Mouse (Mus musculus) hindlimb bud, embryonic 11.5 days (tissue): Measurements from ENCODE around the gene Frat1.

Source experiments
- DNase-seq: peaks from one replicate; pipeline ENCODE4 v3.0.0-alpha.2; 2012; ENCODE audit warnings: low read depth, low spot score; ENCODE audit errors: extremely low spot score

Frat1 gene

DNA sequence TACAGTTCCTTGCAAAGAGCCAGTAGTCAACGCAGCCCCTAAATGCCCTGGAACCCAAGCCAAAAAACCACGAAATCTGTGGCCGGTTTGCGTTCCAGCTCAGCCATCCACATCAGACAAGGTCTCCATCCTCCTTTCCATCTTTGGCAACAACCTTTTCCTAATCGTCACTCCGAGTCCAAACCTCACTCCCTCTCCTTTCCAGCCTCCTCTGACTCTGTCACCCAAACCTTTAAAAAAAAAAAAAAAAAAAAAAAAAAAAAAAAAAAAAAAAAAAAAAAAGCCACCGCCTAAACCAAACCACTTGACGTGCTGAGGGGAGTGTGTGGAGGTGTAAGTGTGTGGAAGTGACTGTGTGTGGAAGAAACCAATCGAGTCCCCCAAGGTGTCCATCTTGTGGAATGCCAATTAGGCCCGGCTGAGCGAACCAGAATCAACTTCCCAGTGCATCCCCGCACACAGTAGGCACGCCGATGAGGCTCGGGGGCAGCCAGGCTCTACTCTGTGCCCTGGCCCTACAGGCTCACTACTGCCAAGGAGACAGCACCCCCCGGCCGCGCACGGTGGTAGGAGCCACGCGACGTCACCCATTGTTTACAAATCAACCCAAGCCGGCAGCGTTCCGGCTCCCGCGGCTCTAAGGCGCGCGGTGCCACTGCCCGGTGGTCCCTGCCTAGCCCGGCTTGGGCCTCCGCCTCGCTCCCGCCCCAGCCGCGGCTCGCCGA lies at the start of gene Frat1:
Frat1 (plus strand) TSS at position 590 of the 725 bp plus-strand sequence.
- peak; percentile 66 for DNase-seq

DNA sequence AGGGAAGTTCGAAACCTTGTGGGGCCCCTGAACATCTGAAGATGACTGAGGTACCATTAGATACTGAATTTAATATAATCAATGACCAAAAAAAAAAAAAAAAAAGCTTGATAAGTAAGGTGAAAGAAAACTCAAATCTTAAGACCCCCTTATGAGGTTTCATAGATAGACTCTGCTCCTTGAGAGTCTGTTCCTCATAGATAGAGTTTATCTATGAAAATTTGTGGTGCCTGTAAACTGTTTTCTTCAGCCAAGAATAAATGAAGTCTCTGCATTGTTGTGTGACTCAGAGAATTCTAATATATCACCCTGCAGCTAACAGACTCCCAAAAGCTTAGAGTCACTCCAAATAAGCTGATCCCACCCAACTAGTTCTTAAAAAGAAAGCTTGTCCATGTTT lies 42.9 kb upstream of the Frat1 start:
- no peak for DNase-seq

DNA sequence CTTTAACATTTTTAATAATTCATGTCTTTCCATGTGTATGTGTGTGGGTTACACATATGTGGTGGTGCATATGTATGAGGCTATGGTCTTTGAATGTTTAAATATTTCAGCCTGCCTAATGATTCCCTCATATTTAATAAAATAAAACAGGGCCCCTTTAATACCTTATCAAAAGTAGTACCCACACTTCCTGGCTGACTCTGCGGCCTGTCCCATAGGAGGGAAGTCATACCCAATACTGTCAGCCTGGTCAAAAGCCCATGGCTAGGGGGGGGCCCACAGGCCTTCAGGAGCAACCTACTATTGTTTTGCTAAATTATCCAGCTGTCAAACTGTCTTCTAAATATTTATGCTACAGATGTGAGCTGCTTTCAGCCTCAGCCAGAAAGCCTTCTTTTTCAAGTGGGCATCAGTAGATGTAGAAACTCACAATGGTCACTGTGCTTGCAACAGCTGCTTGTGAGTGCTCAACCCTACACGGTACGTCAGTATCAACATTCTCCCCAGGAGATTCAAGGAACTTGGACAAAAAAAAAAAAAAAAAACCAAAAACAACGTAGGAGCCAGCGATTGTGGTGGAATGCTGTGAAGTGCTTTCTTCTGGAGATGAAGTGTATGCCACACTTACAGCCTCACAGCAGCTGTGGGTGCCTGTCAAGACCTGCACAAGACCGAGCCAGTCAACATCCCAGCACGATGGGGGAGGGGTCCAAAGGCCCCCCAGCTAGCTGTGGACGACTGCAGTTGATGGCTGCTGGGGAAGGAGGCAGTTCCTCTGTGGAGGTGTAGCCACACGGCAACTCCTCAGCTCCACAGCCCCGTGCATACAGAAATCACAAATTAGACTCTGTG lies 40.4 kb upstream of the Frat1 start:
- no peak for DNase-seq

DNA sequence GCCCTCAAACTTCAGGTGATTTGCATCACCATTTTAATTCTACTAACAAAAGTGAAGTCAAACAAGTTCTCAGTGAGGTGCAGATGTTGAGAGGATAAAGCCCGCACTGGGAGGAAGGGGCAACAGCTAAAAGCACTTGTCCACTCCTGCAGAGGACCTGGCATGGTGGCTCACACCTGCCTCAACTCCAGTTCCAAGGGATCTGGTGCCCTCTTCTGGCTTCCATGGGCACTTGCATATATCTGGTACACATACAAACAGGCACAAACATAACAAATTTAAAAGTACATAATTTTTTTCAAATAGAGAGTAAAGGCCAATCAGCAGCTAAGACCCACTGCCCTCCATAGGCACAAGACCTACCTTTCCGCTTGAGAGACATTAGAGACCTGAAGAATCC lies 38.4 kb upstream of the Frat1 start:
- no peak for DNase-seq

DNA sequence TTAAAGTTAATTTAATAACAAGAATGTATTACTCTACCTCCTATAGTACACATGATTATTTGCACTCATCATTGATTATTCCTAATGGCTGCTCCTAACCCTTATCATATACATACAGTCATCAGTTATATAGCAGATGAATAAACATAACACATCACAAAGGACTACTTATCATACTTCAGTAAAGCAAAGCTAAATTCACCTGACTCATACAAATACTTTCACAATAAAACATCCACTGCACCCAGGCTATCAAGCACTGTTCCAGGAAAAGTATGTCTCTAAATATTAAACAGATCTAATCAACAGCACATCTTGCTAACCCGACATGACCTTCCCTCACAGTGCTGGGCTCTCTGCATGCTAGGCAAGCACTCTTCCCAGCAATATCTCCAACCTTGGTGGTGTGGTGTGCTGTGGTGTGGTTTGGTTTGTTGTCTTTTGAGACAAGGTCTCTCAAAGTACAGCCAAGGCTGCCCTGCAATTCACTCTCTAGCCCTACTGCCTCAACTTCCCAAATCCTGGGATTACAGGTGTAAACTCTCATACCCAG lies 36.8 kb upstream of the Frat1 start:
- no peak for DNase-seq

DNA sequence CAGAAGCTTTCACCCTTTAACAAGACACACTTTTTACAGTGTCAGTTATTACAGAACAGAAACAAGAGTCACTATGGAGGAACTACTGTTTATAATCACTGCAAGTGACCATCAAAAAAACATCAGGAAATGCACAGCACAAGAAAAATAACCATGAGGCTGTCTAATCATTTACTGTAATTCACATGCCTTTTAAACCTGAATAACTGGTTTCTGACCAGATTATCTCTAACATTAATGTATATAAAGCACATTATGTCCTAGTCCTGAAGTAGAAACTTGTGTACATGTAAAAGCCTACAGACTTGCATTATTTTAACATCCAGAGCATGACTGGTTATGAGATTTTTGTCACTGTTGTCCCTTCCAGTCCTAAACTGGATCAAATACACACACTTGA lies 35.8 kb upstream of the Frat1 start:
- DNase-seq, result no peak

DNA sequence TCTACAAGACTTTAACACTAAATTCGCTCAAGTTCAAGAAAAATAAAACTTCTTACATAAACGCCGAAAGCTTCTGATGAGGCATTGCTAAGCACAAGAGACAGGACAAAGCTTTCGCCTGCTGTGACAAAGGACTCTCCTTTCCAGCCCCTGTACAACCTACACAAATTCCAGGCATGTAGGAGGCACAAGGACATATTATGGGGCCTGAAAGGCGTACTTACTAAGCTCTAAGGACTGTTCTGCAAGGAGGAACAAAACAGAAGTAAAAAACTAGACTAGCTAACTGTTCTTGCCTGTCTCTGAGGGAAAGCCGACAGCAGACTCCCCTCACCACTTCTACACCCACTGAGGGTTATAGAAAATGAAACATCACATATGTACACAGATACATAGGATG lies 34.9 kb upstream of the Frat1 start:
- DNase-seq, result no peak

DNA sequence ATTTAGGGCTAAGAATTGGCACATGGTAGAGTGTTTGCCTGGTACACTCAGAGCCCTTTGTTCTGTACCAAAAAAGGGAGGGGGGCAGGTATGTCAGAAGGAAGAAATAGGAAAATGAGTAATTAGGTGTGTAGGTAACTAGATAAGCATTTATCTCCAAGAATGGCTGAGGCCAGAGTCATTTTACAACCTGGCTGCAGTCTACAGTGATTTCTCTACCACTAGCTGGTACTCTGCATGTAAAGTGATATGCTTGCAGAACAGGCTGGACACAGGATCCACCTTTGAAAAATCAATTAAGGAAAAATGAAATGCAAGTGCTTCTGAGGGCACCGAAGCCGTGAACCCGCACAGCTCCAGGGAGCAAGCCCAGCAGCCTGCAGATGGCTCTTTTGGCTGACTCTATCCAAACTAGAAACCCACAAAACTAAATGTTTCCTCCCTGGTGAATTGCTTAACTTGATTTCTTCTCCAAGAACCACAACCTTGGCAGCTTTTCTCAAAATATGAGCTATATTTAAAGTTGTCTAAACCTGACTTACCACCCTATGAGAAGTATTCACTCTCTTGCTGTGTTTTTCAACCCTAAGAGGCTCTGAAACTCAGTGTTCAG lies 33.5 kb upstream of the Frat1 start:
- DNase-seq, result no peak

DNA sequence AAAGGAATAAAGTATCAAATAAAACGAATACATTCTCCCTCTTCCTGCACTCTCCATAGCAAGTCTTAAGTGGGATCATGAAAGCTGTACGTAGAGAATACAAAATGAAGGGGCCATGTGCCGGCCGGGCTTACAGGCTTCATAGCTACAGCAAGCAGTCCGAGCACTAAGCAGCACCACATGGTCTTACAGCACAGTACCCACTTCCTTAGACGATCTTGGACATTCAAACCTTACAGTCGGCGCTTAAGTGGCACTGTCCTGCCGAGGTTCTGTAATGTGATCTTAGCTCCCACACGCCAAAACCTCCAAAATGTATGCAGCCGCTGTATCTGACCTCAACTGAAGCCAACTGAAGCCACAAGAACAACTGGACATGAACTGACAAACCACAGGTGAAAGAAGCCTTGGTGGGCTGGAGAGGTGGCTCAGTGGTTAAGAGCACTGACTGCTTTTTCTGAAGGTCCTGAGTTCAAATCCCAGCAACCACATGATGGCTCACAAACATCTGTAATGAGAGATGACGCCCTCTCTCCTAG lies 32.9 kb upstream of the Frat1 start:
- no peak for DNase-seq

DNA sequence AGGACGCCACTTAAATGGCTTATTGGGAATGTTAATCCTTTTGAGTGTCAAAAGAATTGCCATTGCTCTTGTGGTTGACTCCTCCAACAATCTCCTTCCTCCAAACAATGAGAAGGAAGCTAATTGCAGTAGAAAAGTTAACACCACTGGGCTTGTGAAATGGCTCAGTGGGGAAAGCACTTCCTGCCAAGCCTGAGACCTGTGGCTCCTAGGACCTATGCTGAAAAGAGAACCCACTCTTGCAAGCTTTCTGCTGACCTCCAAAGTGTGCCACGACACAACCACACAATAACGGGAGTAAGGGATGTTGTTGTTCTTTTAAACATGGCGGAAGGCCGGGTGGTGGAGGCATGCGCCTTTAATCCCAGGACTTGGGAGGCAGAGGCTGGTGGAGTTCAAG lies 32.2 kb upstream of the Frat1 start:
- DNase-seq, result no peak

DNA sequence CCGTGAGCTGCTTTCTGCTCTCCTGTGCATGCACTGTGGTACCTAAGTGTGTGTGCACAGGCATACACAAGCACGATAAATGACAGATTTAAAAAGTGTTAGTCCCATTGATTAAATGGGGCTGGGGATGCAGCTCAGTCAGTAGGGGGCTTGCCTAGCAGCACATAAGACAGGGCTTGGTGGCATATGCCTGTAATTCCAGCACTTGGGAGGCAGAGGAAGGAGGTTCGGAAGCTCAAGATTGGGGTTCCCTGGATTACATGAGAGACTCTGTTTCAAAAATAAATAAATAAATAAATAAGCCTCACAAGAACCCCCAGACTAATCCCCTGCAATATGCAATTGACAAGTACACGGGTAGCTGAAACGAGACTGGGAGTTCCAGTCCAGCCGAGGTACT lies 29.3 kb upstream of the Frat1 start:
- DNase-seq, result no peak

DNA sequence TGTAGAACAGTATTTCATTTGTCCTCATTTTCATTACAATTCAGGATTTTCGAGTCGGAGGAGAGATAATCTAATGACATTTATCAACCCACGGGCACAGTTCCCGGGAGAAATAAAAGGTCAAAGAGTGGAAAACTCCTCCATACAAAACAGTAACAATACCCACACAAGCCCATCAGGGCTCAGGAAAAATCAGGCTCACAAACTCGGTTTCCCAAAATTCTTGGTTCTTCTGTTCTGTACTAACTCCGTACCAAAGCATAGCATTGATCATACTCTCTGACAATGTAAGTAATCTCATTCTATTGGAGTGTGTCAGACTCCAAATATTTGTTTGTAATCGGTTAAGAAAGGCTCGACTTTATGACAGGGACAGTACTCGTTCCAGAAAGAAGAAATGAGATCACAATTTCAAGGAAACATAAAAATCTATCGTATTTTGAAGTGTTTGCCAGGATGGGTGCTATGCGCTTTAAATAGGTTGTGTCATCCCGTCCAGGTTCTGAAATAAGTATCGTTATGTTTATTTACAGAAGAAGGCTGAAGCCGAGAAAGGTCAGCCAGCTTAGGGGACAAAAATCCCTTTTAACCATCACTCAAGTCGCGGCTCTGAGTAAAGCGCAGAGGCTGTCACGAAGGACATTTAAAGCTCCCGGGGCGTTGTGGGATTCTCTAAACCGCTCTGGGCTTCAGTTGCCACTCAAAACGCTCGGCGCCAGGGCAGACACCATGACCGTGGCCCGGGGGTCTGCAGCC lies 28.6 kb upstream of the Frat1 start:
- no peak for DNase-seq

DNA sequence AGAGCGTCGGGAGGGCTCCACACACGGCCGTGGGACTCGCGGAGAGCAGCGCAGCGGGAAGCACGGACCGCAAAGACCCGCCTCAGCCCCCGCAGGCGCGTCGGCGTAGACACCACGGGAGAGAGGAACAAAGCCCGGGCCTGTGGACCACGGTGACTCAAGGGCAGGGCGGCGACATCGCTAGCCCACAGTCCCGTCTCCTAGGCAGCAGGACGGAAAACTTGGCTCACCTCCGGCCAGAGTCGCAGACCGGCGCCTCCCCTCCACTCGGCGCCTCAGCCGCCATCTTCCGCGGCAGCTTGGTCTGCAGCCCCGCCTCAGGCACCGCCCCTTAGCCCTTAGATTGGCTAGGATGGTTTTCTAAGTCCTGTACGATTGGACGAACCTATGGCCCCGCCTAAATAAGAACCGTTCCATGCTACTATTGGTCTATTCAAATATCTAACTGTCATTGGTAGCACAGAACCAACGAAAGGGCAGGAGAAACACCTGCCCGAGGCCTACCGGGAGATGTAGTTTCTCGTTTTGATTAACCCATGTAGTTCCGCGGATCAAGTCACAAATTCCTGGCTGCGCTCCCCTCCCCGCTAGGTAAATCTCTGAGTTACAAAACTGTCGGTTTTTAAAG lies 27.9 kb upstream of the Frat1 start, which contains the start of gene Arhgap19:
Arhgap19 (minus strand) TSS at position 306 of the 628 bp plus-strand sequence.
- DNase-seq, result peak; percentile 87

DNA sequence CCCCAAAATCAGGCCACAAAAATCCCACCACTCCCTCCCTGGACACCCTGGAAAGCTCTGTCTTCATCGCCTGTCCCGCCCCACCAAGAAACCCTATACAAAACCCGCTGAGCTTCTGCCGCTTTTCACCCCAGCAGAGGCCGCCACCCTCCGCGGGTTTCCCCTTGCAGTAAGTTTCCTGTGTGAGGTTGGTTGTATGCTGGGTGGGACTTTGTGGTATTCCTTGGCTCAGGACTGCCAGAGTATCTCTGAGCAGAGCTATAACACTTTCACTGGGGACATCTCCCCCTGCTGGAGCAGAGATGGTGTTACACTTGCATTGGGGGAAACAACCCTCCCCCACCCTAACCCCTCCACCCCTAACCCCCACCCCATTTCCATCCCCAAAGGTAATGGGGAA lies 26.4 kb upstream of the Frat1 start:
- DNase-seq, result no peak

DNA sequence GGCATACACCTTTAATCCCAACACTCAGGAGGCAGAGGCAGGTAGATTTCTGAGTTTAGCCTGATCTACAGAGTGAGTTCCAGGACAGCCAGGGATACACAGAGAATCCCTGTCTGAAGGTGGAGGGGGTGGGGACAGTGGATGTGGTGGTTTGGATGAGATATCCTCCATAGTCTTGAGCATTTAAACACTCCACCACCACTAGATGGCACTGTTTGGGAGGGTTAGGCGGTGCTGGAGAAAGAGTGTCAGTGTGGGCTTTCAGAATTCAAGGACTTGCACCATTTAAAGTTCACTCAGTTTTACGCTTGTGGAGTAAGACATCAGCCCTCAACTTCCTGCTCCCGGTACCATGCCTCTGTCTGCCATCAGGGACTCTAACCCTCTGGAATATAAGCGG lies 23.9 kb upstream of the Frat1 start:
- no peak for DNase-seq

DNA sequence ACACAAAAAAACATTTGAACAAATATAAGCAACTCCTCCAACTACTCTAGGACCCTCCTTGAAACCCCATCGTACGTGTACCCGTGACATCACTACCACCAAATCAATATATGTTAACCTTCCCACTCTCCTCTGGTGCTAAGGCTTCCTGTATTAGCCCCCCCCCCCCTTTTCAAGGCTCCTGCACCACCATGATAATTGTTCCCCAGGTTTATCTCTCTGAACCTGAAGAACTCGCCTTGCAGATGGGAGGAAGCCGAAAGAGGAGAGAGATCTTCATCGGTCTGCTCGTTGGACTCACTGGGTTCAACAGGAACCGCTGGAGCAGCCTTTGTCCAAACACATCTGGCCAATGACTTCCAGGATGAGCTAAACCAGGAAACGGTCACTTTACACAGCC lies 22.3 kb upstream of the Frat1 start:
- DNase-seq, result no peak

DNA sequence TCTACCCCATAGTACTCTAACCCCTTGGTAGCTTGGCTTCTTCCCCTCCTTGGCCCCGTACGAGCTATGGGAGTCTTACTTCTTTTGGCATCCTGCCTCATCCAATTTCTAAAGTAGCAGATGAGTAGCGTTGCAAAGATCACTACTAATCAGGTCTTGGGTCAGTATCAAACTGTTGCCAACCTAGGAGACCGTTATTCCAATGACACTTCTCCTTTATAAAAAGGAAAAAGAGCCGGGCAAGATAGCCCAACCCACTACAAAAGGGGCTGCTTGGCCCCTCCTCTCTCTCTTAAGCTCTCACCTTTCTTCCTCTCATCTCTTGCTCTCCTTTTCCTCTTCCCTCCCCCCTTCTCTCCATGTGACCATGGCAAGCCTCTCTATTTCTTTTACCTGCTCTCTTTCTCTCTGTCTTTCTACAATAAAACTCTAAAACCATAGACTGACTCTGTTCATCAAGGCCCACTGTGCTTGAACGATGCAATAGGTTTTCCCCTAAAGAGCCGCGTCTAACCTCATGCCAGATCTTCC lies 21.6 kb upstream of the Frat1 start:
- DNase-seq, result no peak

DNA sequence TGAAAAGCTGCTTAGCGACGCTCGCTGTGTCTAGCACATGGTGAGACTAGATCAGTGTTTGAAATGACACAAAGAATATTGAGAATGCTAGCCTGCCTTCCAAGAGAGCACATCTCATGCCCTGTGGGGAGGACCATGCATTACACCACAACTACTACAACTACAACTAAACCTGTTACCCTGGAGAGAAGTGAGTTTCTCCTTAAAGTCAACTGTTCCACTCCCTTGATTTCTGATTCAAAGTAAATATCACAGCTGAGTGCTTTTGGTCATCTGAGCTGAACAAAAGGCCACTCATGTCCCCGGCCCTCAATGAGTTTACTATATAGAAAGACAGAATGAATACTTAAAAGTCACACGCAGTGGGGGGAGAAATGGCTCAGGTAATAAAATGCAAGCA lies 19.7 kb upstream of the Frat1 start:
- DNase-seq, result no peak

DNA sequence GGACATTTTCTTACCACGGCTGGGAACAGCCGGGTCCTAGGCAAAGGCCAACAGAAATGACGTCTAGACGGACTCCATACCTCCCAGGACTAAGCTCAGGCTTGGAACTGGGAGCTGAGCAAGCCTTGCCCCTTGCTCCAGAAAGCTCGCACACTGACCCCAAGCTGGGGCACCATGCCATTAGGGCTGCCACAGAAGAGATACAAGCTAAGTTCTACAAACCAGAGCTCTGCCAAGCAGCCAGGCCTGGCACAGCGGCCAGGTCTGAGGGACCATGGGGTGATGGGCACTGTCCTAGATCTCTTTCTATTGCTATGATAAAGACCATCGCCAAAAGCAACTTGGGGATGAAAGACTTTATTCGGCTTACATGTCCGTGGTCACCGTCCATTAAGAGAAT lies 17.2 kb upstream of the Frat1 start:
- DNase-seq, result no peak

DNA sequence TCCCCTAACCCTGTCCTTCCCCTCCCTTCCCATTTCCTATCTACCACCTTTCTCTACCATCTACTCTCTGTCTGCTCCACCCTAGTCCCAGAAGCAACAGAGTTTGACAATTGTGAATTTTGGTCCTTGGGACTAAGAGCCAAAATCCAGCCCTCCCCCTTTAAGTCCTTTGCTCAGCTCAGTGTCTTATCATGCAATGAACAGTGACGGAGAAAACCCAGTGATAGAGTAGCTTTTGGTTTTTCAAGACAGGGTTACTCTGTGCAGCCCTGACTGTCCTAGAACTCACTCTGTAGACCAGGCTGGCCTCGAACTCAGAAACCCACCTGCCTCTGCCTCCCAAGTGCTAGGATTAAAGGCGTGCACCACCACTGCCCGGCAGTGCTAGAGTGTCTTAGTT lies 16.4 kb upstream of the Frat1 start:
- DNase-seq, result no peak
